Mouse (Mus musculus): ENCODE data around the gene Dao. TPM values are rescaled to one million over a fixed set of nuclear protein-coding genes. Genes with fewer than 3 reads are reported as not detected.

The Dao gene
- total RNA-seq, 2 experiments from 2014 or later: not detected

- no peak for DNase-seq
- intact Hi-C loops (cut with DNase I): no loop called here
These were observed 61.7 kb downstream of the Dao start, which contains the start of gene Usp30 for GRCm38 (mm10) chr5:114065161-114065560. Gene Usp30, plus strand, starts transcription at chr5:114065461.

DNA sequence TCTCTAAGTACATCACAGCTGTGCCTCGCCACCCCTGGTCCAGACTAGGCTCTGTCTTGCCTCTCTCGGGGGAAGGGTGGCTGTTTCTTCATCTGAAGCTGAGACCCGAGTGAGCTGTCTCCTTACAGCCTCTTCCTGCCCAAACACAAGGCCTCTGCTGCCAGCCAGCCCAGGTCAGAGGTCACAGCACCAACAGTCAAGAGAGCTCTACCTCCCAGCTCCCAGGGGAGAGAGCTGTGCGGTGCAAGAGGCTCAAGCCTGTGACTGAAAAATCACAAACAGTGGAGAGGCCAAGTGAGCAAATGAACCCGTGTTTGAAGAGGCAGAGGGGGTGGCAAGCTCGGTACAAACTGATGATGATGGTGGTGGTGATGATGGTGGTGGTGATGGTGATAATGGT is 63.1 kb downstream of the Dao start:
- no peak for DNase-seq
- intact Hi-C loops (cut with DNase I): no loop called here

- no peak for DNase-seq
- intact Hi-C loops (cut with DNase I): no loop called here
These were observed 64.0 kb downstream of the Dao start for GRCm38 (mm10) chr5:114067543-114067942.

DNA sequence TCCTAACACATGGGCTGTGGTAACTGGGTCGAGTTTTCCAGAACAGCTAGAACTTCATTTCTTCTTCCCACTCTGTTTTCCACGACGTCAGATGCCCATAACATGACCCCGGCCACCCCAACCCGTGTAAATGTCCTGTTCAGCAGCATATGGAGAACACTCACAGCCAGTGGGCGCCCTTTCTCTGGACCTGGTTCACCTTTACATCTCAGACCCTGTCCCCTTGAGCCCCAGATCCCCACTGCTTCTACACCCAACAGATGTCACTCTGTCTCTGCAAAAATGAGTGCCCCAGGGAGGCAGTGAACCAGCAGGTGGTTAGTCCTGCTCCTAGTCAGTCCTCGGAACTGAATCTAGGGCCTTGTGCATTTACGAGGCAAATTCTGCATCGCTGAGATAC is 64.5 kb downstream of the Dao start:
- intact Hi-C loops (cut with DNase I): no loop called here
- no peak for DNase-seq

DNA sequence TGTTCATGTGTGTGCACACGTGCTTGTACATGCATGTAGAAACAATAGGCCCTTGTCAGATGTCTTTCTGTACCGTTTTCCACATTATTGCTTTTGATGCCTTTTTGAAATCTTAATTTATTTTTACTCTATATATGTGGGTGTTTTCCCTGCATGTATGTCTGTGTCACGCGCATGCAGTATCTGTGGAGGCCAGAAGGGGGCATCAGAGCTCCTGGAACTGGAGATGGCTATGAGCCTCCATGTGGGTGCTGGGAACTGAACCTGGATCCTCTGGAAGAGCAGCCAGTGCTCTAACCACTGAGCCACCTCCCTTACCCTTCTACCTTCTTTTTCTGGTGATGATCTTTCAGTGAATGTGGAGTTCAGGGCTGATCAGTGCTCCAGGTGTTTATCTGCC is 67.4 kb downstream of the Dao start:
- intact Hi-C loops (cut with DNase I): no loop called here
- no peak for DNase-seq

GRCm38 (mm10) chr5:114072262-114072661 is 68.8 kb downstream of the Dao start:
- intact Hi-C loops (cut with DNase I): no loop called here

More at GRCm38 (mm10) chr5:114072262-114072661, 68.8 kb downstream of the Dao start:
- no peak for DNase-seq

Other genes starting within 250 kb of the Dao start
- gene Sart3, start 231.2 kb upstream of the Dao start, total RNA-seq (2021): 10 to 100 TPM; 46.8 to 50.1 TPM
- gene Iscu, start 231.0 kb upstream of the Dao start, total RNA-seq (2021): 10 to 100 TPM; 39.9 to 43.0 TPM
- gene Tmem119, start 203.2 kb upstream of the Dao start, total RNA-seq (2021): 1 to 10 TPM; 3.3 to 4.6 TPM
- 1 to 10 TPM; 1.5 to 2.7 TPM for gene Selplg, start 171.1 kb upstream of the Dao start, total RNA-seq (2021)
- gene Coro1c, start 94.9 kb upstream of the Dao start, total RNA-seq (2021): 100 to 1,000 TPM; 183 to 194 TPM
- gene Ssh1, start 9.8 kb upstream of the Dao start, total RNA-seq (2021): 10 to 100 TPM; 36.1 to 36.9 TPM
- 10 to 100 TPM; 31.6 to 34.8 TPM for gene Usp30, start 61.8 kb downstream of the Dao start, total RNA-seq (2021)
- gene Svop, start 87.9 kb downstream of the Dao start, total RNA-seq (2021): 100 to 1,000 TPM; 107 to 115 TPM
- 1 to 10 TPM; 6.2 to 6.9 TPM for gene Alkbh2, start 124.5 kb downstream of the Dao start, total RNA-seq (2021)
- gene Ung, start 126.7 kb downstream of the Dao start, total RNA-seq (2021): 1 to 10 TPM; 5.6 to 6.0 TPM
- 1 to 10 TPM; 2.4 to 3.8 TPM for gene Acacb, start 142.8 kb downstream of the Dao start, total RNA-seq (2021)

Measured in left cerebral cortex, postnatal 4 days (tissue).